Mouse (Mus musculus) ES-E14 (cell line): Measurements from ENCODE around the gene Cald1. TPM values are rescaled to one million over a fixed set of nuclear protein-coding genes. Genes with fewer than 3 reads are reported as not detected.

Source experiments
- DNase-seq: peaks from one replicate; pipeline ENCODE4 v3.0.0-alpha.2; 2013; ENCODE audit warnings: low read depth, low spot score
- H3K27ac ChIP-seq: 2 replicates; pipeline ENCODE4 v1.5.1; 2012; ENCODE audit warnings: low read depth, mild to moderate bottlenecking, low read length, moderate library complexity, mixed read lengths; ENCODE audit not compliant: poor library complexity, insufficient read depth, severe bottlenecking
- H3K36me3 ChIP-seq: 2 replicates; pipeline ENCODE4 v1.6.1; 2012; ENCODE audit warnings: mild to moderate bottlenecking, low read length, moderate library complexity, mixed read lengths; ENCODE audit not compliant: control insufficient read depth, poor library complexity, insufficient read depth, severe bottlenecking
- H3K4me1 ChIP-seq, 2 experiments: fragments of 150-350 bp in 1 of 2; sonication (generic) in 1 of 2; 2 replicates each; pipeline ENCODE4 v1.6.1; 2012; ENCODE audit warnings: low read length in 2 of 2, mild to moderate bottlenecking in 1 of 2, mixed read lengths in 1 of 2; ENCODE audit not compliant: control insufficient read depth in 2 of 2, insufficient read depth in 2 of 2, poor library complexity in 1 of 2
- H3K4me3 ChIP-seq, 2 experiments: fragments of 150-350 bp in 1 of 2; sonication (generic) in 1 of 2; 2 replicates each; pipeline ENCODE4 v1.5.1; 2012; ENCODE audit warnings: low read length in 2 of 2, low read depth in 1 of 2, mild to moderate bottlenecking in 1 of 2, mixed read lengths in 1 of 2; ENCODE audit not compliant: insufficient read depth in 1 of 2, poor library complexity in 1 of 2, severe bottlenecking in 1 of 2
- H3K9ac ChIP-seq: 2 replicates; pipeline ENCODE4 v1.6.1; 2012; ENCODE audit warnings: low read depth, mild to moderate bottlenecking, low read length, mixed read lengths; ENCODE audit not compliant: poor library complexity, insufficient read depth, severe bottlenecking
- H3K9me3 ChIP-seq: fragments of 150-350 bp; sonication (generic); 2 replicates; pipeline ENCODE4 v1.6.1; 2012; ENCODE audit warnings: low read depth, mild to moderate bottlenecking, low read length; ENCODE audit not compliant: control insufficient read depth, insufficient read depth
- CHD2 ChIP-seq: IDR thresholded peaks from 2 replicates; pipeline ENCODE4 v1.6.1; 2014; ENCODE audit warnings: mild to moderate bottlenecking, low read depth, low read length, inconsistent platforms
- HCFC1 ChIP-seq: IDR thresholded peaks from 2 replicates; pipeline ENCODE4 v1.6.1; 2012; ENCODE audit warnings: low read length, inconsistent platforms, borderline replicate concordance; ENCODE audit not compliant: insufficient read depth
- MAFK ChIP-seq: IDR thresholded peaks from 2 replicates; pipeline ENCODE4 v1.6.1; 2014; ENCODE audit warnings: mild to moderate bottlenecking, low read depth, low read length, inconsistent platforms; ENCODE audit not compliant: insufficient read depth
- ZC3H11A ChIP-seq: IDR thresholded peaks from 2 replicates; pipeline ENCODE4 v1.6.1; 2012; ENCODE audit warnings: low read depth, mild to moderate bottlenecking, inconsistent platforms, low read length, borderline replicate concordance
- ZNF384 ChIP-seq: IDR thresholded peaks from 2 replicates; pipeline ENCODE4 v1.6.1; 2012; ENCODE audit warnings: low read depth, low read length, inconsistent platforms
- in situ Hi-C, 2 experiments: fragments of 600-800 bp; cut with MboI; formaldehyde crosslinking; loops; one replicate each; pipeline ENCODE4 v1.15.1; 2025; ENCODE audit warnings: low sequenced_read_pairs in 2 of 2, inconsistent platforms in 1 of 2; ENCODE audit not compliant: unreplicated experiment in 2 of 2
- total RNA-seq: library from RNA; depleted of rRNA; stranded (reverse); fragments of 300-350 nt; gene quantifications from 2 replicates; pipeline ENCODE4 v1.2.3, GENCODE M21; 2012

The Cald1 gene
- total RNA-seq, 1 experiment: 108 TPM

GRCm38 (mm10) chr6:34599631-34600111 is 1.4 kb downstream of the Cald1 start:
- TF ChIP-seq ZC3H11A (no peak), CHD2 (no peak)
- Histone ChIP-seq H3K27ac (no peak overlapping the region), H3K36me3 (no peaks in the 10 kb centered on the region), H3K9me3 (no peaks in the 10 kb centered on the region), H3K4me1 (peaks cover 4 to 8% of the 10 kb centered on the region in 2 experiments; a peak in 3 of 4 replicates), H3K9ac (no peak overlapping the region), H3K4me3 (no peak overlapping the region)
- no peak for DNase-seq
- in situ Hi-C loops: no loop called here

- peaks cover 4 to 8% of the 10 kb centered on the region in 2 experiments; a peak in 3 of 4 replicates for H3K4me1 ChIP-seq
- in situ Hi-C loops: no loop called here
Measured at GRCm38 (mm10) chr6:34600850-34601249, 2.5 kb downstream of the Cald1 start.

GRCm38 (mm10) chr6:34602091-34602490 is 3.8 kb downstream of the Cald1 start:
- no peak for TF ChIP-seq HCFC1
- no peak for TF ChIP-seq ZNF384
- TF ChIP-seq CHD2: no peak
- no peak for TF ChIP-seq ZC3H11A
- TF ChIP-seq MAFK: no peak
- Histone ChIP-seq H3K36me3 (no peaks in the 10 kb centered on the region), H3K4me1 (peaks cover 4 to 8% of the 10 kb centered on the region in 2 experiments; a peak in 3 of 4 replicates), H3K27ac (no peak overlapping the region), H3K9me3 (no peaks in the 10 kb centered on the region), H3K4me3 (no peak overlapping the region), H3K9ac (no peak overlapping the region)
- no peak for DNase-seq
- in situ Hi-C loops: no loop called here

More at GRCm38 (mm10) chr6:34600850-34601249, 2.5 kb downstream of the Cald1 start:
- Histone ChIP-seq H3K36me3 (no peaks in the 10 kb centered on the region), H3K4me3 (no peak overlapping the region), H3K9me3 (no peaks in the 10 kb centered on the region), H3K27ac (no peak overlapping the region), H3K9ac (no peak overlapping the region)
- TF ChIP-seq CHD2: no peak
- no peak for TF ChIP-seq ZNF384
- TF ChIP-seq HCFC1: no peak
- no peak for TF ChIP-seq ZC3H11A
- no peak for TF ChIP-seq MAFK
- DNase-seq: no peak

GRCm38 (mm10) chr6:34606407-34606806 is 8.1 kb downstream of the Cald1 start:
- Histone ChIP-seq H3K4me1 (peaks cover 7 to 10% of the 10 kb centered on the region in 2 experiments), H3K27ac (no peak overlapping the region), H3K9ac (no peak overlapping the region), H3K36me3 (no peaks in the 10 kb centered on the region), H3K9me3 (no peaks in the 10 kb centered on the region), H3K4me3 (no peak overlapping the region)
- no peak for DNase-seq
- TF ChIP-seq HCFC1 (no peak), MAFK (no peak), ZNF384 (no peak), CHD2 (no peak), ZC3H11A (no peak)
- in situ Hi-C loops: no loop called here

GRCm38 (mm10) chr6:34608603-34609002 is 10.3 kb downstream of the Cald1 start:
- H3K27ac ChIP-seq: no peak overlapping the region
- TF ChIP-seq CHD2: no peak
- TF ChIP-seq MAFK: no peak
- TF ChIP-seq ZNF384: no peak
- TF ChIP-seq HCFC1: no peak
- no peak for TF ChIP-seq ZC3H11A
- H3K9me3 ChIP-seq: no peaks in the 10 kb centered on the region
- peaks cover 3 to 13% of the 10 kb centered on the region in 2 experiments for H3K4me1 ChIP-seq
- H3K36me3 ChIP-seq: no peaks in the 10 kb centered on the region
- no peak for DNase-seq
- H3K9ac ChIP-seq: no peak overlapping the region
- H3K4me3 ChIP-seq: no peak overlapping the region
- in situ Hi-C loops: no loop called here
